In genomic region chr5:24598570-24599006, GRCm38 (mm10) we compare ENCODE assay signal across 8 mouse cellular contexts. TPM values are rescaled to one million over a fixed set of nuclear protein-coding genes. Genes with fewer than 3 reads are reported as not detected.
DNase-seq lines count a peak whose midpoint lies in the region; ATAC-seq and TF ChIP-seq lines count a peak whose summit lies in the region.

No protein-coding gene starts in this region.

- peaks cover 45% of the 10 kb centered on the region for H3K4me1 ChIP-seq in forebrain, postnatal 0 days (ENCODE audit: insufficient read depth)
- H3K4me1 ChIP-seq in hindbrain, embryonic 13.5 days (replicated peaks), result peaks cover 78% of the 10 kb centered on the region
- peaks cover 15% of the 10 kb centered on the region for H3K4me1 ChIP-seq in liver, embryonic 11.5 days (replicated peaks; ENCODE audit: control insufficient read depth, insufficient read depth, low read length)

- H3K4me3 ChIP-seq in forebrain, postnatal 0 days (ENCODE audit: low read depth, low read length), result peak overlapping the region; percentile 68
- H3K4me3 ChIP-seq in hindbrain, embryonic 13.5 days, result peak overlapping the region; percentile 53
- peak overlapping the region; percentile 53 for H3K4me3 ChIP-seq in liver, embryonic 11.5 days (ENCODE audit: low read depth, low read length)

- no peaks in the 10 kb centered on the region for H3K27me3 ChIP-seq in forebrain, postnatal 0 days (ENCODE audit: insufficient read depth, low read length)
- 0 out of 2 replicates have a peak, but pooled peaks cover 3% of the 10 kb centered on the region for H3K27me3 ChIP-seq in hindbrain, embryonic 13.5 days
- H3K27me3 ChIP-seq in liver, embryonic 11.5 days (replicated peaks; ENCODE audit: control insufficient read depth, insufficient read depth, low read length), result peaks cover 61% of the 10 kb centered on the region

- H3K9ac ChIP-seq in forebrain, postnatal 0 days, result peak overlapping the region; percentile 83
- H3K9ac ChIP-seq in hindbrain, embryonic 13.5 days, result peak overlapping the region; percentile 82
- peak overlapping the region; percentile 48; the same call in 1 of the 2 replicates for H3K9ac ChIP-seq in liver, embryonic 11.5 days (ENCODE audit: low read depth, low read length)

- TF ChIP-seq CTCF in brain, embryonic 14.5 days (IDR thresholded peaks at IDR 0.05; ENCODE audit: borderline replicate concordance, extremely low read depth, insufficient read depth, insufficient read length), result peak; percentile 61; the same call in 1 of the 2 replicates
- TF ChIP-seq CTCF in forebrain, postnatal 0 days (IDR thresholded peaks at IDR 0.05; ENCODE audit: low read depth), result peak; percentile 61

- H3K27ac ChIP-seq in forebrain, postnatal 0 days (ENCODE audit: low read depth, low read length), result peak overlapping the region; percentile 88
- peak overlapping the region; percentile 74 for H3K27ac ChIP-seq in hindbrain, embryonic 13.5 days
- H3K27ac ChIP-seq in liver, embryonic 11.5 days (ENCODE audit: low read depth, low read length), result no peak overlapping the region

- peak; percentile 42 for ATAC-seq in forebrain, postnatal 0 days
- ATAC-seq in hindbrain, embryonic 13.5 days (ENCODE audit: low FRiP score), result peak; percentile 21; the same call in 1 of the 2 replicates
- ATAC-seq in liver, embryonic 11.5 days (replicated peaks; ENCODE audit: low FRiP score), result peak; percentile 24

- H3K9me3 ChIP-seq in forebrain, postnatal 0 days (ENCODE audit: low read length), result no peaks in the 10 kb centered on the region
- no peaks in the 10 kb centered on the region for H3K9me3 ChIP-seq in hindbrain, embryonic 13.5 days
- H3K9me3 ChIP-seq in liver, embryonic 11.5 days (ENCODE audit: control insufficient read depth, low read length), result no peaks in the 10 kb centered on the region

- peak; percentile 71 to 84 for DNase-seq in layer of hippocampus, postnatal 10 days (ENCODE audit: low spot score in 2 of 2)
- DNase-seq in layer of hippocampus, postnatal 14 days (ENCODE audit: low spot score in 2 of 2), result no peak
- DNase-seq in brain, embryonic 14.5 days (ENCODE audit: low read depth), result peak; percentile 73
- peak; percentile 80 for DNase-seq in forebrain, postnatal 0 days
- peak; percentile 67 for DNase-seq in liver, embryonic 11.5 days (ENCODE audit: low spot score)
- peak; percentile 80 for DNase-seq in naive thymus-derived CD4-positive, alpha-beta T cell, adult 2 months (ENCODE audit: low read depth)
- DNase-seq in urinary bladder, postnatal 25 days (ENCODE audit: low spot score), result peak; percentile 61

- peaks cover 16% of the 10 kb centered on the region for H3K36me3 ChIP-seq in forebrain, postnatal 0 days (ENCODE audit: insufficient read depth)
- H3K36me3 ChIP-seq in hindbrain, embryonic 13.5 days, result peaks cover 23% of the 10 kb centered on the region
- peaks cover 2% of the 10 kb centered on the region; the same call in 1 of the 2 replicates for H3K36me3 ChIP-seq in liver, embryonic 11.5 days (ENCODE audit: control insufficient read depth, insufficient read depth, low read length)

- TF ChIP-seq POLR2A in brain, embryonic 14.5 days (IDR thresholded peaks at IDR 0.05; ENCODE audit: borderline replicate concordance, extremely low read depth, insufficient read depth, insufficient read length, poor library complexity, severe bottlenecking), result no peak

- 3% methylated on average over 40 of the region's 41 CpGs for WGBS in forebrain, postnatal 0 days
- under 1% methylated on average over 39 of the region's 41 CpGs for WGBS in hindbrain, embryonic 13.5 days
- under 1% methylated on average over 31 of the region's 41 CpGs for WGBS in liver, embryonic 11.5 days

- peak overlapping the region; percentile 91 for H3K4me2 ChIP-seq in forebrain, postnatal 0 days (ENCODE audit: low read depth)
- H3K4me2 ChIP-seq in hindbrain, embryonic 13.5 days, result peak overlapping the region; percentile 90
- peak overlapping the region; percentile 85 for H3K4me2 ChIP-seq in liver, embryonic 11.5 days

RNA-seq across cellular contexts. Expression of gene Chpf2, which starts 12.0 kb away (rescaled TPM):
- 10 to 100 TPM; 54.6 to 64.1 TPM for total RNA-seq in layer of hippocampus, postnatal 10 days (2021)
- 10 to 100 TPM; 64.3 to 73.2 TPM for total RNA-seq in layer of hippocampus, postnatal 14 days (2021)
- 21.9 and 26.8 TPM in 2 replicates for polyA plus RNA-seq in brain, embryonic 14.5 days (2012; rRNA removed)
- 25.0 and 33.5 TPM in 2 replicates for total RNA-seq in forebrain, postnatal 0 days (2014; rRNA removed)
- polyA plus RNA-seq in forebrain, postnatal 0 days (2015; fragmentation: Nextera tagmentation; extraction: Ambion mirVana), result 18.7 and 21.3 TPM in 2 replicates
- 17.4 and 19.9 TPM in 2 replicates for polyA plus RNA-seq in hindbrain, embryonic 13.5 days (2015; fragmentation: Nextera tagmentation; extraction: Ambion mirVana)
- polyA plus RNA-seq in liver, embryonic 11.5 days (2014; fragmentation: Nextera tagmentation; extraction: Ambion mirVana), result 14.6 TPM in 2 replicates

RNA-seq across cellular contexts. Expression of gene Abcf2, which starts 21.3 kb away (rescaled TPM):
- 10 to 100 TPM; 53.2 to 57.3 TPM for total RNA-seq in layer of hippocampus, postnatal 10 days (2021)
- 10 to 100 TPM; 59.9 to 61.5 TPM for total RNA-seq in layer of hippocampus, postnatal 14 days (2021)
- polyA plus RNA-seq in brain, embryonic 14.5 days (2012; rRNA removed), result 75.5 and 85.9 TPM in 2 replicates
- total RNA-seq in forebrain, postnatal 0 days (2014; rRNA removed), result 59.8 and 66.2 TPM in 2 replicates
- 73.7 and 80.8 TPM in 2 replicates for polyA plus RNA-seq in forebrain, postnatal 0 days (2015; fragmentation: Nextera tagmentation; extraction: Ambion mirVana)
- polyA plus RNA-seq in hindbrain, embryonic 13.5 days (2015; fragmentation: Nextera tagmentation; extraction: Ambion mirVana), result 91.6 and 92.3 TPM in 2 replicates
- polyA plus RNA-seq in liver, embryonic 11.5 days (2014; fragmentation: Nextera tagmentation; extraction: Ambion mirVana), result 122 and 144 TPM in 2 replicates

RNA-seq across cellular contexts. Expression of gene Smarcd3, which starts 25.6 kb away (rescaled TPM):
- total RNA-seq in layer of hippocampus, postnatal 10 days (2021), result 100 to 1,000 TPM; 136 to 148 TPM
- total RNA-seq in layer of hippocampus, postnatal 14 days (2021), result 100 to 1,000 TPM; 112 to 113 TPM
- polyA plus RNA-seq in brain, embryonic 14.5 days (2012; rRNA removed), result 162 and 203 TPM in 2 replicates
- 265 and 272 TPM in 2 replicates for total RNA-seq in forebrain, postnatal 0 days (2014; rRNA removed)
- polyA plus RNA-seq in forebrain, postnatal 0 days (2015; fragmentation: Nextera tagmentation; extraction: Ambion mirVana), result 162 and 168 TPM in 2 replicates
- 86.2 and 87.6 TPM in 2 replicates for polyA plus RNA-seq in hindbrain, embryonic 13.5 days (2015; fragmentation: Nextera tagmentation; extraction: Ambion mirVana)
- 13.6 and 15.2 TPM in 2 replicates for polyA plus RNA-seq in liver, embryonic 11.5 days (2014; fragmentation: Nextera tagmentation; extraction: Ambion mirVana)

RNA-seq across cellular contexts. Expression of gene 4931409K22Rik, which starts 42.0 kb away (rescaled TPM):
- total RNA-seq in layer of hippocampus, postnatal 10 days (2021), result not detected
- not detected for total RNA-seq in layer of hippocampus, postnatal 14 days (2021)
- 0.19 and 0.34 TPM in 2 replicates for polyA plus RNA-seq in brain, embryonic 14.5 days (2012; rRNA removed)
- total RNA-seq in forebrain, postnatal 0 days (2014; rRNA removed), result not detected in 2 replicates
- polyA plus RNA-seq in forebrain, postnatal 0 days (2015; fragmentation: Nextera tagmentation; extraction: Ambion mirVana), result 0.11 TPM in 1 of 2 replicates, not detected in the other
- 0.12 and 0.19 TPM in 2 replicates for polyA plus RNA-seq in hindbrain, embryonic 13.5 days (2015; fragmentation: Nextera tagmentation; extraction: Ambion mirVana)
- polyA plus RNA-seq in liver, embryonic 11.5 days (2014; fragmentation: Nextera tagmentation; extraction: Ambion mirVana), result 0.18 TPM in 1 of 2 replicates, not detected in the other

RNA-seq across cellular contexts. Expression of gene Asb10, which starts 57.8 kb away (rescaled TPM):
- total RNA-seq in layer of hippocampus, postnatal 10 days (2021), result under 1 TPM; 0.38 to 0.41 TPM
- under 1 TPM; 0.28 to 0.33 TPM for total RNA-seq in layer of hippocampus, postnatal 14 days (2021)
- 0.33 and 0.54 TPM in 2 replicates for polyA plus RNA-seq in brain, embryonic 14.5 days (2012; rRNA removed)
- 0.43 TPM in 1 of 2 replicates, not detected in the other for total RNA-seq in forebrain, postnatal 0 days (2014; rRNA removed)
- polyA plus RNA-seq in forebrain, postnatal 0 days (2015; fragmentation: Nextera tagmentation; extraction: Ambion mirVana), result 0.21 and 0.22 TPM in 2 replicates
- polyA plus RNA-seq in hindbrain, embryonic 13.5 days (2015; fragmentation: Nextera tagmentation; extraction: Ambion mirVana), result 0.16 and 0.49 TPM in 2 replicates
- polyA plus RNA-seq in liver, embryonic 11.5 days (2014; fragmentation: Nextera tagmentation; extraction: Ambion mirVana), result 0.23 and 0.30 TPM in 2 replicates

Comparison
In these comparisons a context has a peak if more than half of its experiments do, and no peak if none do; other contexts are left out.
1. DNase-seq: peak in layer of hippocampus, postnatal 10 days (2 of 2), brain, embryonic 14.5 days (single experiment), forebrain, postnatal 0 days (single experiment), liver, embryonic 11.5 days (single experiment), naive thymus-derived CD4-positive, alpha-beta T cell, adult 2 months (single experiment) and urinary bladder, postnatal 25 days (single experiment); none in layer of hippocampus, postnatal 14 days (0 of 2).
2. Peak in every context shown above with its lines, with median percentiles within 50 percentile points of each other: ATAC-seq, H3K4me2 ChIP-seq, H3K4me3 ChIP-seq and H3K9ac ChIP-seq.